Mouse (Mus musculus) kidney, embryonic 14.5 days (tissue): ENCODE results near the gene Atp1a2. TPM values are rescaled to one million over a fixed set of nuclear protein-coding genes. Genes with fewer than 3 reads are reported as not detected.

Experiments
- ATAC-seq: fragments of 200-750 bp; cut with Nextera tagmentation; 2 replicates; pipeline ENCODE4 v1.8.0; 2017; ENCODE audit warnings: moderate number of reproducible peaks, mild to moderate bottlenecking, moderate TSS enrichment, moderate library complexity; ENCODE audit not compliant: low FRiP score, low TSS enrichment
- H3K27ac ChIP-seq: fragments of 300-500 bp; sonication (generic); 2 replicates; pipeline ENCODE4 v1.5.1; 2014; ENCODE audit warnings: low read depth, mild to moderate bottlenecking, low read length, moderate library complexity, mixed read lengths
- H3K27me3 ChIP-seq: fragments of 300-500 bp; sonication (generic); 2 replicates; pipeline ENCODE4 v1.6.1; 2014; ENCODE audit warnings: mild to moderate bottlenecking, low read length; ENCODE audit not compliant: control insufficient read depth, insufficient read depth
- H3K36me3 ChIP-seq: fragments of 300-500 bp; sonication (generic); 2 replicates; pipeline ENCODE4 v1.6.1; 2014; ENCODE audit warnings: low read length, mixed read lengths; ENCODE audit not compliant: control insufficient read depth, insufficient read depth
- H3K4me1 ChIP-seq: fragments of 300-500 bp; sonication (generic); 2 replicates; pipeline ENCODE4 v1.6.1; 2014; ENCODE audit warnings: low read length, mixed read lengths; ENCODE audit not compliant: control insufficient read depth, insufficient read depth
- H3K4me2 ChIP-seq: fragments of 300-500 bp; sonication (generic); replicated peaks from 2 replicates; pipeline ENCODE4 v1.6.1; 2014; ENCODE audit warnings: low read depth, mild to moderate bottlenecking, low read length
- H3K4me3 ChIP-seq: fragments of 300-500 bp; sonication (generic); 2 replicates; pipeline ENCODE4 v1.5.1; 2014; ENCODE audit warnings: mild to moderate bottlenecking, low read length
- H3K9ac ChIP-seq: fragments of 300-500 bp; sonication (generic); 2 replicates; pipeline ENCODE4 v1.6.1; 2014; ENCODE audit warnings: low read depth, mild to moderate bottlenecking, low read length, moderate library complexity
- H3K9me3 ChIP-seq: fragments of 300-500 bp; sonication (generic); 2 replicates; pipeline ENCODE4 v1.6.1; 2016; ENCODE audit warnings: low read length; ENCODE audit not compliant: control insufficient read depth
- WGBS: fragments of 180-500 bp; shearing (Covaris S2); extraction: QIAGEN DNeasy Blood & Tissue Kit; methylation state at CpG from one replicate; pipeline ENCODE4 v1.1.7; 2014; 5-methylcytosine and 5-hydroxymethylcytosine counted together
- polyA plus RNA-seq: library from polyadenylated mRNA; unstranded; fragments of >200 nt; fragmentation: Nextera tagmentation; extraction: Ambion mirVana; gene quantifications from 2 replicates; pipeline ENCODE4 v1.2.1, GENCODE M21; 2014

The Atp1a2 gene
- 0.66 and 0.96 TPM in 2 replicates for polyA plus RNA-seq

- ATAC-seq: peak; percentile 58
- H3K4me2 ChIP-seq: peak within 1 kb of the TSS; percentile 45
- H3K27ac ChIP-seq: peak within 1 kb of the TSS; percentile 48
- no peaks in the 10 kb centered on the region for H3K27me3 ChIP-seq
- peak within 1 kb of the TSS; percentile 45; the same call in 1 of the 2 replicates for H3K9ac ChIP-seq
- peak within 1 kb of the TSS; percentile 19 for H3K4me3 ChIP-seq
- WGBS: 5% methylated on average over 16 of the region's 16 CpGs
- no peaks in the 10 kb centered on the region for H3K9me3 ChIP-seq
- H3K4me1 ChIP-seq: peaks cover 32% of the 10 kb centered on the region
- H3K36me3 ChIP-seq: no peaks in the 10 kb centered on the region
Measured at GRCm38 (mm10) chr1:172297611-172298537, at the start of gene Atp1a2. Gene Atp1a2, minus strand, starts transcription at chr1:172298064.

GRCm38 (mm10) chr1:172347382-172347781 is 49.5 kb upstream of the Atp1a2 start:
- no peaks in the 10 kb centered on the region for H3K36me3 ChIP-seq
- no peak for ATAC-seq
- no peaks in the 10 kb centered on the region for H3K27me3 ChIP-seq
- no peaks in the 10 kb centered on the region for H3K9me3 ChIP-seq
- no peak overlapping the region for H3K9ac ChIP-seq
- no peak overlapping the region for H3K4me2 ChIP-seq
- no peak overlapping the region for H3K27ac ChIP-seq
- 90% methylated on average over 12 of the region's 12 CpGs for WGBS
- H3K4me1 ChIP-seq: peaks cover 13% of the 10 kb centered on the region; the same call in 1 of the 2 replicates
- no peak overlapping the region for H3K4me3 ChIP-seq

- H3K4me3 ChIP-seq: no peak overlapping the region
- WGBS: 81% methylated on average over 10 of the region's 10 CpGs
- peaks cover 13% of the 10 kb centered on the region; the same call in 1 of the 2 replicates for H3K4me1 ChIP-seq
- no peaks in the 10 kb centered on the region; the same call in 1 of the 2 replicates for H3K27me3 ChIP-seq
- H3K27ac ChIP-seq: no peak overlapping the region
- H3K36me3 ChIP-seq: no peaks in the 10 kb centered on the region
- H3K9ac ChIP-seq: no peak overlapping the region
- no peak for ATAC-seq
- no peaks in the 10 kb centered on the region for H3K9me3 ChIP-seq
- H3K4me2 ChIP-seq: no peak overlapping the region
Measured at GRCm38 (mm10) chr1:172346707-172347106, 48.8 kb upstream of the Atp1a2 start.

DNA sequence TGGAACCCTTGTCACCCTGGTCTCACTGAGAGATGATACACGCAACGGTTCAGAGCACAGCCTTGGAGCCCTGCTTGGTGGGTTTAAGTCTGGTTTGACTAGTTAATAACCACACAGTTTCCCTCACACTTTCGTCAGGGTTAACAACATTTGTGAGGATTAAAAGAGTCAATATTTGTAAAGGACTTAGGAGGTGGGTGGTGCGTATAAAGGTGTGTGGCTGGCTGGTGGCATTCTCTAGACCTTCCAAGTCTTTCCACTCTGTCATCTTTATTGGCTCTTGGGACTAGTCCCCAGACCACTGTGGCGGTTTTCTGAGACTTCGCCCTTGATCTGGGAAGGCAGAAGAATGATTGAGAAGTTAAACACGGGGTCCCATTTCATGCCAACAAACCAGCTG is 47.0 kb upstream of the Atp1a2 start:
- H3K36me3 ChIP-seq: no peaks in the 10 kb centered on the region

DNA sequence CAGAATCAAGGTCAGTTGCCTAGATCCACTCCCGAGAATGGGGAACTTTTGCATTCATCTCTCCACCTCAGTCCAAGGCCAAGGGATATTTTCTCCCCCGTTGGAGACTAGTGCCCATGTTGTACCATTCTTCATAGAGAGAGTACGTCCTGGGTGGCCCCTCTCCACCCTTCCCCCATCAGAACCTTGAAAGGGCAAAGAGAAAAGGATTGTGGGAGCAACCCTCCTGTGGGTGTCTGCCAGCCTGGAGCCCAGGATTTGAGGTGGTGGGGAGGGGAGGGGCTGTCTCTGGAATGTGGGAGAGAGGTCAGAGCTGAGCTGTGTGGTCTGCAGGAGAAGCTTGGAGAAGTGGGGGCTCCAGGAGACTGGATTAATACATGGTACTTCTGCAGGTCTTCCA is 46.0 kb upstream of the Atp1a2 start:
- Histone ChIP-seq H3K27me3 (peaks cover 12% of the 10 kb centered on the region; the same call in 1 of the 2 replicates), H3K27ac (no peak overlapping the region), H3K9me3 (no peaks in the 10 kb centered on the region), H3K4me3 (no peak overlapping the region), H3K9ac (no peak overlapping the region), H3K4me1 (peaks cover 4% of the 10 kb centered on the region; the same call in 1 of the 2 replicates), H3K4me2 (no peak overlapping the region), H3K36me3 (no peaks in the 10 kb centered on the region)
- 60% methylated on average over 3 of the region's 3 CpGs for WGBS
- no peak for ATAC-seq

More for the DNA sequence above, 47.0 kb upstream of the Atp1a2 start:
- peaks cover 7% of the 10 kb centered on the region; the same call in 1 of the 2 replicates for H3K27me3 ChIP-seq
- H3K27ac ChIP-seq: no peak overlapping the region
- H3K4me1 ChIP-seq: peaks cover 9% of the 10 kb centered on the region; the same call in 1 of the 2 replicates
- no peak overlapping the region for H3K9ac ChIP-seq
- WGBS: 90% methylated on average over 7 of the region's 7 CpGs
- no peak overlapping the region for H3K4me2 ChIP-seq
- no peak overlapping the region for H3K4me3 ChIP-seq
- ATAC-seq: no peak
- H3K9me3 ChIP-seq: no peaks in the 10 kb centered on the region

DNA sequence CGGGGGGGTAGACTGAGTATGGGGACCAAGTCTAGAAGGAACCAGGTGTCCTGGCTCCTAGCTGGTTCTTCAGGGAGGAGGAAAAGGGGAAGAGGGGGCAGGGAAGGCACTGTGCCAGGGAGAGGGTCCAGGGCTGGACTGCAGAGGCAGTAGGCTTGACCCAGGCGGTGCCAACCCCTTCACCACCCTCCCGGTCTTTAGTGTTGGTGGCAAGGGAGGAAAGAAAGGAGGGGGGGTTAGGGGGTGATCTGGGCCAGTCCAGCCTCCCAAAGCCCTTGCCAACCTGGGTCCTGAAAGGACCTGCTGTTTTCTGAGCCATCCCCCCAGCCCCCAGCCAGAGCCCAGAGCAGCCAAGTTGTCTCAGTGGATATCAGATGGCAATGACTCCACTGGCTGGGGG is 44.9 kb upstream of the Atp1a2 start:
- H3K27me3 ChIP-seq: peaks cover 14% of the 10 kb centered on the region; the same call in 1 of the 2 replicates
- H3K36me3 ChIP-seq: no peaks in the 10 kb centered on the region
- ATAC-seq: no peak
- H3K9me3 ChIP-seq: no peaks in the 10 kb centered on the region
- H3K9ac ChIP-seq: no peak overlapping the region
- WGBS: 95% methylated on average over 3 of the region's 3 CpGs
- H3K4me3 ChIP-seq: no peak overlapping the region
- no peak overlapping the region for H3K4me2 ChIP-seq
- peaks cover 4% of the 10 kb centered on the region; the same call in 1 of the 2 replicates for H3K4me1 ChIP-seq
- no peak overlapping the region for H3K27ac ChIP-seq

DNA sequence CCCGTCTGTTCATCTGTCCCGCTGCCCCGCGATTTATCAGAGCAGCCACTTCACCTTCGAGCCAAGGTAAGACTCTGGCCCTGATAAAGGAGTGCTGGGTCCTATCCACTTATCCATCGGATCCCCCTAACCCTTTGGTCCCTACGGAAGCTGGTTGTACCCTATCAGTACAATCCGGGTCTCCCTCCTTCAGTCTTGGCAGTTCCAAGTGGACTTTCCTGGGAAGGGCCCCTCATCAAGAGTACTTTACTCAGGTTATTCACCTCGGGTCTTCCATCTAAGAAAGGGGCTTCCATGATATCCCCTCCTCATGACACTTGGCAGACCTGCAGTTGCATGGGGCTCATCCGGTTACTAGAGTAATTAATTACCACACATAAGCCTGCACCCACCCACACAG is 43.5 kb upstream of the Atp1a2 start:
- Histone ChIP-seq H3K36me3 (no peaks in the 10 kb centered on the region), H3K9me3 (no peaks in the 10 kb centered on the region), H3K9ac (peak overlapping the region; percentile 31; the same call in 1 of the 2 replicates), H3K27me3 (peaks cover 15% of the 10 kb centered on the region; the same call in 1 of the 2 replicates), H3K4me2 (peak overlapping the region; percentile 62), H3K27ac (no peak overlapping the region), H3K4me3 (peak overlapping the region; percentile 45), H3K4me1 (peaks cover 4% of the 10 kb centered on the region; the same call in 1 of the 2 replicates)
- ATAC-seq: no peak
- WGBS: 23% methylated on average over 10 of the region's 10 CpGs

- peak within 1 kb of the TSS; percentile 45 for H3K4me3 ChIP-seq
- WGBS: 2% methylated on average over 38 of the region's 38 CpGs
- no peak within 1 kb of the TSS for H3K27ac ChIP-seq
- no peaks in the 10 kb centered on the region for H3K9me3 ChIP-seq
- peaks cover 15% of the 10 kb centered on the region; the same call in 1 of the 2 replicates for H3K27me3 ChIP-seq
- H3K4me2 ChIP-seq: peak within 1 kb of the TSS; percentile 62
- peak within 1 kb of the TSS; percentile 31; the same call in 1 of the 2 replicates for H3K9ac ChIP-seq
- peaks cover 4% of the 10 kb centered on the region; the same call in 1 of the 2 replicates for H3K4me1 ChIP-seq
- H3K36me3 ChIP-seq: no peaks in the 10 kb centered on the region
- peak; percentile 95 for ATAC-seq
Measured at GRCm38 (mm10) chr1:172340729-172341321, 43.0 kb upstream of the Atp1a2 start, which contains the start of gene Kcnj10. Gene Kcnj10, plus strand, starts transcription at chr1:172341210.
